Mouse (Mus musculus): Measurements from ENCODE around the gene Hpca.

The Hpca gene

GRCm38 (mm10) chr4:129106073-129106472 is 15.8 kb downstream of the Hpca start:
- no peak for DNase-seq

DNA sequence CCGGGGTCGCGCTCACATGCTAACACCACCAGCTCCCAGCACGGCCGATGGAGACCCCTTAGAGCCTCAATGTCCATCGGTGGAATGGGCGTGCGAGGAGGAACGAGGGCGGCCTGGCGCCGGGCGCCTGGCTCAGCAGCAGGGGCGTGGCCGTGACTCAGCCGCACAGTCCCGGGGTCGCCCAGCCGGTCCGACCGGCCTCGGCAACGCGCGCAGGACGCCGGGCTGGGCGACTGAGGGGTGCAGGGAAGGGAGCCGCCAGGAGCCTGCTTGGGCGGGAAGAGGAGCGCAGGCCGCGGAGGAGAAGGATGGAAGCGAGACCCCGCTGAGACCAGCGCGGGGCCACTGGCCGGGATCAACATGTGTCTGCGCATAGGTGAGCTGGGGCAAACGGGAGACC is 16.5 kb downstream of the Hpca start, which contains the start of gene Tmem54:
TSS of gene Tmem54 (plus strand) at position 193 of the 400 bp plus-strand sequence.
- DNase-seq, result no peak

DNA sequence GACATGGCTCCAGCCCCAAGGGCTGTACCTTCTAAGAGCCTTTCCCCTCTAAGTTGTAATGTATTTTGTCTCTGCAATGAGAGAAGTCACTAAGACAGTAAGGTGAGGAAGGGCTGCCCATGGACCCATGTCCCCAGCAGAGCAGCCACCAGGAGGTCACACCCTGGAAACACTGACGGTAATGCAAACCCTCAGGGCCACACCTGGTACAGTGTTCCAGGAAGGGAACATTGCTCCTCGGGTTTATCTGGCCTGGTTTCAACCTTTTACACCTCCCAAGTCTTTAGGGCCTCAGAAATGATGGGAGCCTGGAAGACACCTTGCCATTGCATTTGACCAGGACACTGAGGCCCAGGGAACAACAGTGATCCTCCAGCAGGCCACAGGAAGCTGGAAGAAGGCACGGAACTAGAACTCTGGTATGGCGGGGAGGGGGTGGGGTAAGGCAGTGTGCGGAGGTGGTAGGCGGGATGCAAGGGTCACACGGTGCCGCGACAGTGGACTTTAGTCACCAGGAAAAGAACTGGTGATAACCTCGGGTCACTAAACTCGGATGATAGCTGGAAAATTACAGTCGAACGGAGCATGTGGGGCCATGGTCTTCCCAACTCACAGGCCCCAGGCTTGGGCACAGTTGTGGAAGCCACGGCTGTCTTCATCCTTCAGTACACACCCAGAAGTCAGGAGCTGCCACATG is 19.6 kb downstream of the Hpca start:
- no peak for DNase-seq

GRCm38 (mm10) chr4:129097006-129097405 is 24.8 kb downstream of the Hpca start:
- DNase-seq, result no peak

- no peak for DNase-seq
Observed at GRCm38 (mm10) chr4:129095276-129095675, 26.6 kb downstream of the Hpca start.

DNA sequence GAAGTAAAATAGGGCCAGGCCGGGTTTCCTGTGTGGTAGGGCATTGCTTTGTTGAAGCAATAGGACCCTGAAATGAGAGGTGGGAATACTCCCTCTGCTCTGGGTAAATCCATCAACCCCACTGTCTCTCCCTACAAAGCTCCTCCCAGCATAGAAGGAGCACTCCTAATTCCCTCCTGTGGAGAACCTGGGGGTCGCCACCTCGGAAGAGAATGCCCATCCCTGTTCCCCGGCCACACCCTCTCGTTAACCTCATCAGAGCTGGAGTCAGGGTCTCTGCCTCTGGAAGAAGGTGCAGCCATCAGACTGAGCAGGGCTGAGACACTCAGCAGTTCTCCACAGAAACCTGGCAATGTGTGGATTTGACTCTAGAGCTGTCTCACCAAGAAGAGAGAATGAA is 34.0 kb downstream of the Hpca start:
- DNase-seq, result no peak

DNA sequence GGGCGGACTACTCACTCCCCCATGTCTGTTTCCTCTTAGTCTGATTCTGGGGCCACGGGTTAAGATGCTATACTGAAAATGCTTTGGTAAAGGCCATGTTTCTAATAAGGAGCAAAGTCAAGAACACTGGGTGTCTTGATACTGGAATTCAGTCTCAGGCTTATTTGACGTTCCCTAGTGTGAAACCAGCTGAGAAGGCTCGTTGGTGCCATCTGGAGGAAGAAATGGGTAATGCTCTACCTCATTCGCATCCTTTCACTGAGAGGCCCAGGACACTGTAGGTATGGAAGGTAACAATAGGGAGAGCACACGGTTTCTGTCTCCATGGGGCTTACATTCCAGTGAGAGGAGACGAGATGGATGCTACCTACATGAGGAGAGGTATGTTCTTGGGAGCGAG is 35.8 kb downstream of the Hpca start:
- DNase-seq, result peak; percentile 58

- DNase-seq, result no peak
Observed at GRCm38 (mm10) chr4:129084896-129085295, 36.9 kb downstream of the Hpca start.

DNA sequence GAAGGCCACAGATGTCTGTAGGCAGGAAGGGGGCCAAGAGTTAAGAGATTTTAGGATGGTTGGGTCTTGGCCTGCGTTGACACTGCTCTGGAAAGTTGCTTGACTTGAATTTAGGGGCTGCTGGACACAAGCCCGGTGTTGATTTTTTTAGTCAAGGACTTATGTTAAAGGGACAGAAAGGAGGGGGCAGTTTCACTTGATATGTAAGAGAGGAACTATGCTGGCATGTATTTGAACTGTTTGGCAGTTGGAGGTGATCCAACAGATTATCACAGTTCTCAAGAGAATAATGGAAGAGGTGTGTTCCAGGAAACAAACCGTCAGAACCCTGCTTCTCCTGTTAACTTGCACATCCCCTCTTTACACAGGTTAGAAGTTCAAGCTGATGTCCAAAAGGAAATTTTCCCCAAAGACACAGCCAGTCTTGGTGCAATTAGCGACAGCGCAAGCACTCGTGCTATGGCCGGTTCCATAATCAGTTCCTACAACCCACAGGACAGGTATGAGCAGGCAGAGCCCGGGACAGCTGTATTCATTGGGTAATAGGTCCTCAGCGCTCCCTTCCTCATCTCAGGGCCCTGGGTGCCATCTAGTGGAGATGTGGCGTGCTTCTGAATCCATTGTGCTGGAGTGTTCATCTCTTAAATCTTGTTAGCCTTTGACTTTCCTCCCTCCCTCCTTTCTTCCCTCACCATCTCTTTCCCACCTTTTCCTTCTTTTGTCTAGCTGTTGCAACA is 39.3 kb downstream of the Hpca start:
- DNase-seq, result peak; percentile 60

GRCm38 (mm10) chr4:129081939-129082338 is 39.9 kb downstream of the Hpca start:
- no peak for DNase-seq

DNA sequence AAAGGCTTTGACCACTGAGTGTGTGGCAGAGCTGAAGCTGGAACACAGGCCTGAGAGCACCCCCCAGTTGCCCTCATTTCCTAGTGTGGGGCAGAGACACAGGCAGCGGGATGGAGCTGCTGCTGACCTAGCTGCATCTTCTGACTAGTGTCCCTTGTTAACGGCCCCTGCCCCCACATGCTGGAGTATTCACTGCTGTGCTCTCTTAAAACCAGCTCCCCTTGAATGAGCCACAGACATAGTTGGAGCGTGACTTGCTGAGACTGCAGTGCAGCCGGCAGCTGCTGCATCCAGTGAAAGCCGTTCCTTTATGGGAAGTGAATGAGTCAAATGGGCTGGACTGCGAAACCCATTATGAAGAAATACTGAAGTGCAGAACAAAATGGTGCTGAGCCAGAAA is 40.3 kb downstream of the Hpca start:
- no peak for DNase-seq

DNA sequence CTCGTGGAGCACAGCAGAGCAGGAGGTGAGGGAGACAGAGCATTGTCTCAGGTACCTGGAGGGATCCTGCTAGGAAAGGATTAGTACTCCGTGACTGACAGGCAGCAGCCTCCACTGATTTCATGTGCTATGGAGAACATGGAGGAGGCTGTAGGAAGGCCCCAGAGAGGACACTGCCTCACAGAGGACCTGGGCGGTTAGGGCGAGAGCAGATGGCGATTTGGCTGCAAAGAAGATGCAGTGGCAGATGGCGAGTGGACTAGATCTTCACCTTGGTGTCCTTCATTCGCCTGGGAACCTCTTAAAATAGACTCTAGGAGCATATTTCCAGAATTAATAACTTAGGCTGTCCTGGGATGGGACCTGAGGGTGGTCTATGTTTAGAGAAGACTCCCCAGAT is 40.8 kb downstream of the Hpca start:
- DNase-seq, result no peak

GRCm38 (mm10) chr4:129079126-129079525 is 42.7 kb downstream of the Hpca start:
- no peak for DNase-seq

DNA sequence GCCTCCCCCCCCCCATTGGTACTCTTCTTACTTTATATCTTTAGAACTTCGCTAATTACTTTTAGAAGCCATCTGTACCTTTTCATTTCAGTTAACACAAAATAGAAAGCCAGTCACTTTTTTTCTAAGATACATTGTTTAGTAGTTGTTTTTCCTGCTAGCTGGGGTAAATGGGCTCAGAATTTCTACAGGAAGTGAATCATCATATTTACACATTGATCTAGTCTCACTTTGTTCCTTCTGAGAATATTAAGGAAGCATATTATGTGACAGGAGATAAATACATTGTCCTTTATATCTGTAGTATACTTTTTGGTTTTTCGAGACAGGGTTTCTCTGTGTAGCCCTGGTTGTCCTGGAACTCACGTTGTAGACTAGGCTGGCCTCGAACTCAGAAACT is 53.0 kb downstream of the Hpca start:
- no peak for DNase-seq

DNA sequence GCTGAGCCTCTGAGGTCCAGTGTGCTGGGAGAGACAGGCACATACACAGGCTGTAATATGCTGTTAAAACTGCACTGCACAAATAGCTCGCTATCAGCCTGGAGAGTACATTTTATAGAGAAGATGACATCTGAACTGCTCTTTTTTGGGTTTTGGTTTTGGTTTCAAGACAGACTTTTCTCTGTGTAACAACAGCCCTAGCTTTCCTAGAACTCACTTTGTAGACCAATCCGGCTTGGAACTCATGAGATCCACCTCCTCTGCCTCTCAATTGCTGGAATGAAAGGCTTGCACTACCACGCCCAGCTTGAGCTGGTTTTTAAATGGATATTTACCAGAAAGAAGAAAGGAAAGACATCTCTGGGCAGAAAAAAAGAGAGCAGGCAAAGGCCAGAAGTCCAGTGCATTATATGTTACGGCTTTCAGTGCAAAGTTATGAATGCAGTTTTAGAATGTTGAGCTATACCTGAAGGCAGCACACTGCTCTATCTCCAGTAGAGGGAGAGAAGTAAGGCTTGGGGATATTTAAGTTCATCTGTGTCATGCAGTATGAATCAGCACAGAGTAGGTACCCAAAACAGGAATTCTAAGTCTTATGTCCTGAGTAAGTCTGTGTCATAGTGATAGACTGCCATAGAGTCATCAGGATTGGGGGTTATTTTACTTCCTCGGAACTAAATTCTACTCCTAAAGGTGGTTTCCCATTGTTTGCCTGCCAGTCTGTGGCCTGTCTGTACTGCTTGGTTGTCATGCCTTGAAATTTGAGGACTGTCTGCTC is 54.0 kb downstream of the Hpca start:
- DNase-seq, result no peak

- no peak for DNase-seq
Observed at GRCm38 (mm10) chr4:129065688-129066236, 56.1 kb downstream of the Hpca start.

DNA sequence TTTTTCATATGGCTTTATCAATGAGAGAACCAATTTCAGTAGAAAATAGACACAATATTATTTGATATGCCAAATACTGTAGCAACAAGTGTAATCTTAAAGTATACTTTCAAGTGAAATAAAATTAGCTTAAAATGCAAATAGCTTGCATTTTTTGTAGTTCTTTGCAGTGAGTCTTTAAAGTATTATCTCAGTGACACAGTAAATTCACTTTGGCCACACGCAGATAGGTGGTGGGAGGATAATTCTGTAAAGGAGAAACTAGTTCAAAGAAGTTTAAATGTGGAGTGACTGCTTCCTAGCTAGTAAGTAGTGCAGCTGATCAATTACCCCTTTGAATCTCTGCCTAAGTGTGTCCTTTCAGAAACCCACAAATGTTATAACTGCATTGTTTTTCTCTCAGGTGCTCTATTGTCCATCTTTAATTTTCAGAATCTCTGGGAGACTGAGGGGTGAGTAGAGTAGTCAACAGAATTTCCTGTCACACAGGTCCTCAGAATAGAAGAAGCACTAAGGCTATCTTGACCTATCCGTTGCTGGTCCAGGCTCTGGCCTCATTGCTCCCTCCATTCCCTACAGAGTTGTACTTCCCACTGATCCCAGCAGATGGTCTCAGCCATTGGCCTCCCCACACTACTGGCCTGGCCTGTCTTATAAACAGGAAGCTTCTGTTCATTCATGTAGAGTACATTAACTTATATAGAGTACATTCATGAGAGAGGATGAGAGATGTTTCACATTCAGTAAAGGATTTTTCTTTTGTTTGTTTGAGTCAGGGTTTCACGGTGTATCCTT is 59.4 kb downstream of the Hpca start:
- no peak for DNase-seq

Measured in right cerebral cortex, postnatal 14 days (tissue).